Mouse (Mus musculus) midbrain, embryonic 14.5 days (tissue): Measurements from ENCODE around the gene Spcs2. TPM values are rescaled to one million over a fixed set of nuclear protein-coding genes. Genes with fewer than 3 reads are reported as not detected.

Experiments used
- ATAC-seq: fragments of 200-750 bp; cut with Nextera tagmentation; 2 replicates; pipeline ENCODE4 v1.8.0; 2017; ENCODE audit warnings: moderate number of reproducible peaks, moderate library complexity; ENCODE audit not compliant: low FRiP score, low TSS enrichment
- DNase-seq: peaks from one replicate; pipeline ENCODE4 v3.0.0-alpha.2; 2015
- H3K27ac ChIP-seq: fragments of 300-500 bp; sonication (generic); replicated peaks from 2 replicates; pipeline ENCODE4 v1.5.1; 2014; ENCODE audit warnings: mild to moderate bottlenecking, low read depth, low read length, moderate library complexity
- H3K27me3 ChIP-seq: fragments of 300-500 bp; sonication (generic); 2 replicates; pipeline ENCODE4 v1.6.1; 2014; ENCODE audit warnings: low read length, control low read depth, mixed read lengths; ENCODE audit not compliant: control insufficient read depth, insufficient read depth
- H3K36me3 ChIP-seq: fragments of 300-500 bp; sonication (generic); 2 replicates; pipeline ENCODE4 v1.6.1; 2014; ENCODE audit warnings: low read length, control low read depth; ENCODE audit not compliant: control insufficient read depth, insufficient read depth
- H3K4me1 ChIP-seq: fragments of 300-500 bp; sonication (generic); 2 replicates; pipeline ENCODE4 v1.6.1; 2014; ENCODE audit warnings: mild to moderate bottlenecking, antibody characterized with exemption, low read length, control low read depth; ENCODE audit not compliant: control insufficient read depth, insufficient read depth
- H3K4me2 ChIP-seq: fragments of 300-500 bp; sonication (generic); 2 replicates; pipeline ENCODE4 v1.6.1; 2014; ENCODE audit warnings: mild to moderate bottlenecking, low read length, moderate library complexity
- H3K4me3 ChIP-seq: fragments of 300-500 bp; sonication (generic); replicated peaks from 2 replicates; pipeline ENCODE4 v1.5.1; 2014; ENCODE audit warnings: low read depth, low read length
- H3K9ac ChIP-seq: fragments of 300-500 bp; sonication (generic); replicated peaks from 2 replicates; pipeline ENCODE4 v1.6.1; 2014; ENCODE audit warnings: mild to moderate bottlenecking, low read length, moderate library complexity
- H3K9me3 ChIP-seq: fragments of 300-500 bp; sonication (generic); 2 replicates; pipeline ENCODE4 v1.6.1; 2016; ENCODE audit warnings: low read length, control low read depth, mixed read lengths; ENCODE audit not compliant: control insufficient read depth
- WGBS: fragments of 180-500 bp; shearing (Covaris S2); extraction: QIAGEN DNeasy Blood & Tissue Kit; methylation state at CpG from one replicate; pipeline ENCODE4 v1.1.7; 2014; 5-methylcytosine and 5-hydroxymethylcytosine counted together
- polyA plus RNA-seq: library from polyadenylated mRNA; unstranded; fragments of >200 nt; fragmentation: Nextera tagmentation; extraction: Ambion mirVana; gene quantifications from 2 replicates; pipeline ENCODE4 v1.2.1, GENCODE M21; 2014

Spcs2 gene
- polyA plus RNA-seq, 1 experiment from 2014 or later: 286 TPM

- Histone ChIP-seq H3K9me3 (no peaks in the 10 kb centered on the region), H3K27ac (no peak overlapping the region), H3K4me3 (no peak overlapping the region), H3K4me1 (no peaks in the 10 kb centered on the region; the same call in 1 of the 2 replicates), H3K9ac (no peak overlapping the region), H3K36me3 (no peaks in the 10 kb centered on the region), H3K4me2 (no peak overlapping the region), H3K27me3 (no peaks in the 10 kb centered on the region)
- WGBS: 62% methylated on average over 5 of the region's 5 CpGs
- DNase-seq (no peak), ATAC-seq (no peak)
Measured at GRCm38 (mm10) chr7:99788563-99788962, 74.7 kb downstream of the Spcs2 start.

- DNase-seq (no peak), ATAC-seq (no peak)
- Histone ChIP-seq H3K27me3 (no peaks in the 10 kb centered on the region), H3K36me3 (no peaks in the 10 kb centered on the region), H3K4me1 (no peaks in the 10 kb centered on the region; the same call in 1 of the 2 replicates), H3K4me3 (no peak overlapping the region), H3K9me3 (no peaks in the 10 kb centered on the region), H3K4me2 (no peak overlapping the region), H3K9ac (no peak overlapping the region), H3K27ac (no peak overlapping the region)
- 38% methylated on average over 2 of the region's 2 CpGs for WGBS
Measured at GRCm38 (mm10) chr7:99787935-99788334, 75.3 kb downstream of the Spcs2 start.

Other genes with a start within 250 kb of the Spcs2 start
- 1.2 and 1.6 TPM in 2 replicates for gene Tpbgl, start 236.4 kb downstream of the Spcs2 start, polyA plus RNA-seq
- 2.5 and 4.7 TPM in 2 replicates for gene Slco2b1, start 152.1 kb downstream of the Spcs2 start, polyA plus RNA-seq
- gene Olfr520, start 133.2 kb downstream of the Spcs2 start, polyA plus RNA-seq: not detected in 2 replicates
- gene Olfr521, start 100.0 kb downstream of the Spcs2 start, polyA plus RNA-seq: not detected in 2 replicates
- gene Neu3, start 35.0 kb downstream of the Spcs2 start, polyA plus RNA-seq: 1.7 and 1.8 TPM in 2 replicates
- 1.0 and 1.2 TPM in 2 replicates for gene Xrra1, start 4.3 kb downstream of the Spcs2 start, polyA plus RNA-seq
- 6.4 and 6.7 TPM in 2 replicates for gene Rnf169, start 117.0 kb upstream of the Spcs2 start, polyA plus RNA-seq
- not detected in 2 replicates for gene Chrdl2, start 142.7 kb upstream of the Spcs2 start, polyA plus RNA-seq